Mouse (Mus musculus) lung, postnatal 0 days (tissue): ENCODE data around the gene Olfr288. TPM values are rescaled to one million over a fixed set of nuclear protein-coding genes. Genes with fewer than 3 reads are reported as not detected.

Experiments used
- ATAC-seq: fragments of 200-750 bp; cut with Nextera tagmentation; 2 replicates; pipeline ENCODE4 v1.8.0; 2017; ENCODE audit warnings: moderate library complexity
- DNase-seq: peaks from one replicate; pipeline ENCODE4 v3.0.0-alpha.2; 2016; ENCODE audit warnings: low spot score
- H3K27ac ChIP-seq: fragments of 300-500 bp; sonication (generic); 2 replicates; pipeline ENCODE4 v1.5.1; 2014; ENCODE audit warnings: antibody characterized with exemption, mild to moderate bottlenecking, low read length, mixed read lengths
- H3K27me3 ChIP-seq: fragments of 300-500 bp; sonication (generic); replicated peaks from 2 replicates; pipeline ENCODE4 v1.6.1; 2014; ENCODE audit warnings: low read length, mixed read lengths; ENCODE audit not compliant: insufficient read depth
- H3K36me3 ChIP-seq: fragments of 300-500 bp; sonication (generic); 2 replicates; pipeline ENCODE4 v1.6.1; 2014; ENCODE audit warnings: low read length, mixed read lengths; ENCODE audit not compliant: insufficient read depth
- H3K4me1 ChIP-seq: fragments of 300-500 bp; sonication (generic); 2 replicates; pipeline ENCODE4 v1.6.1; 2014; ENCODE audit warnings: antibody characterized with exemption, low read depth, low read length, mixed read lengths; ENCODE audit not compliant: insufficient read depth
- H3K4me2 ChIP-seq: fragments of 300-500 bp; sonication (generic); replicated peaks from 2 replicates; pipeline ENCODE4 v1.6.1; 2014; ENCODE audit warnings: low read depth, mild to moderate bottlenecking, low read length, moderate library complexity, mixed read lengths
- H3K4me3 ChIP-seq: fragments of 300-500 bp; sonication (generic); 2 replicates; pipeline ENCODE4 v1.5.1; 2014; ENCODE audit warnings: low read depth, low read length
- H3K9ac ChIP-seq: fragments of 300-500 bp; sonication (generic); replicated peaks from 2 replicates; pipeline ENCODE4 v1.6.1; 2014; ENCODE audit warnings: low read depth, mild to moderate bottlenecking
- H3K9me3 ChIP-seq: fragments of 300-500 bp; sonication (generic); 2 replicates; pipeline ENCODE4 v1.6.1; 2016; ENCODE audit warnings: low read length, mixed read lengths
- CTCF ChIP-seq: IDR thresholded peaks from 2 replicates; pipeline ENCODE4 v1.5.1; 2016; ENCODE audit warnings: antibody characterized with exemption, mild to moderate bottlenecking
- EP300 ChIP-seq: IDR thresholded peaks from 2 replicates; pipeline ENCODE4 v1.6.1; 2016; ENCODE audit warnings: antibody characterized with exemption, mild to moderate bottlenecking, control low read depth
- WGBS: fragments of 180-500 bp; shearing (Covaris S2); extraction: QIAGEN DNeasy Blood & Tissue Kit; methylation state at CpG from one replicate; pipeline ENCODE4 v1.1.7; 2014; 5-methylcytosine and 5-hydroxymethylcytosine counted together
- polyA plus RNA-seq: library from polyadenylated mRNA; unstranded; fragments of >200 nt; fragmentation: Nextera tagmentation; extraction: Ambion mirVana; gene quantifications from 2 replicates; pipeline ENCODE4 v1.2.1, GENCODE M21; 2015

Olfr288 gene
- polyA plus RNA-seq, 1 experiment from 2014 or later: not detected

DNA sequence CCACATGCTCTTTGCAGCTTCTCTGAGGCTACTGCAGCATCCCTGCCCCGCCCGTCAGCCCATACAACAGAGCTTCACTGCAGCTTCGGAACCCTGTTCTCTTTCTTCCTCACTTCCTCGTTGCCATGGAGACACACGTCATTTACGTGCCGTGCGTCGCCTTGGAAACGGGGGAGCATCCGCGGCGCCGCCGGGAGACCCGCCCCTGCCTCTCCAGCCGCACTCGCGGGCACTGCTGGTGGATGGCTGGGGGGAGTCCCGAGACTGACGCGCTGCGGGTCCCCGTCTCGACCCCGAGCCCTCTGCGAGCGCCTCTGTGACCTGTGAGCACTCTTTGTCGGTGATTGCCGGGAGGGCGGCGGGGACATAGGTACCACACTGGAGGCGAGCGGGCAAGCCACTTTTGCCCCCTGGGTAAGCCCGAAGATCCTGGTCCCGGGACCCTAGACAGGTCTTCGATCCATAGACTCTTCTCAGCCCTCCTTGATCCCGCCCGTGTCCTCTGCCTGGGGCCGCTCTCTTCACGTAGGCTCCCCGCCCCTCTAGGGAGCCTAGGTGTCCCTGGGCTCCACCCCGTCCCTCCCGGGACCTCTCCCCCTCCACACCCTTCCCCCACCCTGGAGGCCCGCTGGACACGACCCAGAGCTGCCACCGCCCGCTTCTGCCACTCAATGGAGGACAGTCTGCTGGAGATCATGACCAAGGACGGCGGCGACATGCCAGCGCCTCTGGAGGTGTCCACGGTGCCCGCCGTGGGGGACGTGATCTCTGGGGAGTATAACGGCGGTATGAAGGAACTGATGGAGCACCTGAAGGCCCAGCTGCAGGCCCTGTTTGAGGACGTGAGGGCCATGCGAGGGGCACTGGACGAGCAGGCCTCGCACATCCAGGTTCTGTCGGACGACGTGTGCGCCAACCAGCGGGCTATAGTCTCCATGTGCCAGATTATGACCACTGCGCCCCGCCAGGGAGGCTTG is 27.4 kb downstream of the Olfr288 start:
- Histone ChIP-seq H3K27me3 (peaks cover 39% of the 10 kb centered on the region), H3K4me2 (peak overlapping the region; percentile 29; the same call in 1 of the 2 replicates), H3K9ac (no peak overlapping the region), H3K4me3 (peak overlapping the region; percentile 20; the same call in 1 of the 2 replicates), H3K9me3 (no peaks in the 10 kb centered on the region), H3K27ac (no peak overlapping the region), H3K4me1 (no peaks in the 10 kb centered on the region), H3K36me3 (no peaks in the 10 kb centered on the region)
- no peak for TF ChIP-seq CTCF
- no peak for TF ChIP-seq EP300
- ATAC-seq (peak; percentile 63), DNase-seq (peak; percentile 85)
- WGBS: 2% methylated on average over 66 of the region's 69 CpGs

DNA sequence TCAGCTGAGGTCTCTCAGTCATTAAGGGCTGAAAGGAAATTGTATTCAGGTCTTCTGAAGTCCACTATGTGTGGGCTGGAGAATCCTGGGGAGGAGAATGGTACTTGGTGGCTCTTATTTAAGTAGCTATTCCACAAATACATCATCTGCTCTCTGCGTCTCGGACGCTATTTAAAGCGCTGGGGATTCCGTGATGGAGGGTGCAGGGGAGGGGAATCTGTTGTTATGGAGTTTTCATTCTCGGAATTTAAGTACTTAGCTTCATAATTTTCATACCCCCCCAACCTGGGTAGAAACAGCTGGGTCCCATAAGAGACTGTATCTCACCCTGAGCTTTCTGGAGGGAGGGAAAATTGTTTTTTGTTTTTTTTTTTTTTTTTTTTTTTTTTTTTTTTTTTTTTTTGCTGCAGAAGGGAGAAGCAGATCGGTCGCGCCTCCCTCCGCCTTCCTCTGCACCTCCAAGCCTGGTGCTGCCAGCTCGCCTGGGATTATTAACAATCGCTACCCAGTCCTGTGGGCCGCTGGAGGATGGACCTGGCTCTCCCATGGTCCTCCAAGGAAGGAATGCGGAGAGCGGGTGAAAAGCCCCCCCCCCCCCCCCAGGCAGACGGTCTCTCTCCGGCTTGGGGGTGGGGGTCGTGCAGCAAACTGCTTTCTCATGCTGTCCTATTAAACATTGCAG is 28.2 kb downstream of the Olfr288 start, which contains the start of gene Ccdc184:
Ccdc184 (plus strand) TSS at position 196 of the 682 bp plus-strand sequence.
- Histone ChIP-seq H3K36me3 (no peaks in the 10 kb centered on the region), H3K4me3 (peak within 1 kb of the TSS; percentile 20; the same call in 1 of the 2 replicates), H3K27ac (no peak within 1 kb of the TSS), H3K4me1 (no peaks in the 10 kb centered on the region), H3K9me3 (no peaks in the 10 kb centered on the region), H3K4me2 (peak within 1 kb of the TSS; percentile 29; the same call in 1 of the 2 replicates), H3K27me3 (peaks cover 39% of the 10 kb centered on the region), H3K9ac (no peak within 1 kb of the TSS)
- TF ChIP-seq CTCF: no peak
- no peak for TF ChIP-seq EP300
- 7% methylated on average over 15 of the region's 18 CpGs for WGBS
- 0 out of 2 replicates have a peak, but pooled peaks have one; percentile 1 for ATAC-seq
- no peak for DNase-seq

DNA sequence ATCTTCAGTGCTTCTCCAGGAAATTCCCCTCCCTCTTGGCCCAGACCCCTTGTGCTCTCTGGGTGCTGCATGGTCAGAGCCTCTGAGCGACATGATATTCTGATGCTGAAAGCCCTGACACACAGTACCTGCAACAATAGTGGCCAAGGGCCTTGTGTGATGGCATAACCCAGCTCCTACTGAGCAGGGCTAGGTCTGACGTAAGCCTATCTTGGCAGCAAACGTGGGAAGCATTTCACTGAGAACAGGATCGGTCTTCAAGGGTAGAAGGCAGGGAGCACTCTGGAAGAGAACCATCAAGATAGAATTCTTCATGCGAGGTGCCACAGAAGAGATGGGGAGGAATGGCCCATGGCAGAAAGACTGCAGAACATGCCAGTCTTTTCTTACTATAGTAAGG is 29.8 kb downstream of the Olfr288 start, which contains the start of gene Asb8:
Asb8 (minus strand) TSS at position 101 of the 400 bp plus-strand sequence.
- peaks cover 34% of the 10 kb centered on the region for H3K27me3 ChIP-seq
- H3K9me3 ChIP-seq: no peaks in the 10 kb centered on the region
- no peak within 1 kb of the TSS for H3K4me2 ChIP-seq
- DNase-seq (no peak), ATAC-seq (no peak)
- no peaks in the 10 kb centered on the region for H3K36me3 ChIP-seq
- TF ChIP-seq CTCF (no peak), EP300 (no peak)
- 74% methylated on average over 5 of the region's 5 CpGs for WGBS
- H3K4me1 ChIP-seq: no peaks in the 10 kb centered on the region
- no peak within 1 kb of the TSS for H3K9ac ChIP-seq
- no peak within 1 kb of the TSS for H3K4me3 ChIP-seq
- no peak within 1 kb of the TSS for H3K27ac ChIP-seq

DNA sequence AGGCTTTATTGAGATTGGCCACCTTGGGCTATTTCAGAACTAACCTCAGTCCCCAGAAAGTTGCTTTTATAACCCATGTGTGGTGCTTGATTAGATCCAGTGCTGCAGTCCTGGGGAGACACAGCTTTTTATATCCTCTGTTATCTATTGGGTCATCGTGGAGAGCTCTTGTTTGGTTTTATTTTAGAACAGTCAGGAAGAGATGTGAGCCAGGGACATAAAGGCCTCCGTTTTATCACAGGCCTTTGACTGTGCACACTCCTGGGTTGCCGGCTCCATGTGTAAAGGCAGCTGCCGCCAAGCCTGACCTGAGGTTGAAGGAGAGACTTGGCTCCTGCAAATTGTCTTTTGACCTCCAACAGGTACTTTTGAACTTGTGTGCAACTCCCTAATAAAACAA is 32.8 kb downstream of the Olfr288 start:
- H3K9ac ChIP-seq: no peak overlapping the region
- peaks cover 10% of the 10 kb centered on the region for H3K27me3 ChIP-seq
- H3K4me2 ChIP-seq: no peak overlapping the region
- ATAC-seq (no peak), DNase-seq (no peak)
- TF ChIP-seq EP300 (no peak), CTCF (no peak)
- no peak overlapping the region for H3K27ac ChIP-seq
- no peaks in the 10 kb centered on the region for H3K9me3 ChIP-seq
- no peaks in the 10 kb centered on the region for H3K4me1 ChIP-seq
- WGBS: 56% methylated on average over 4 of the region's 4 CpGs
- no peaks in the 10 kb centered on the region for H3K36me3 ChIP-seq
- H3K4me3 ChIP-seq: no peak overlapping the region

DNA sequence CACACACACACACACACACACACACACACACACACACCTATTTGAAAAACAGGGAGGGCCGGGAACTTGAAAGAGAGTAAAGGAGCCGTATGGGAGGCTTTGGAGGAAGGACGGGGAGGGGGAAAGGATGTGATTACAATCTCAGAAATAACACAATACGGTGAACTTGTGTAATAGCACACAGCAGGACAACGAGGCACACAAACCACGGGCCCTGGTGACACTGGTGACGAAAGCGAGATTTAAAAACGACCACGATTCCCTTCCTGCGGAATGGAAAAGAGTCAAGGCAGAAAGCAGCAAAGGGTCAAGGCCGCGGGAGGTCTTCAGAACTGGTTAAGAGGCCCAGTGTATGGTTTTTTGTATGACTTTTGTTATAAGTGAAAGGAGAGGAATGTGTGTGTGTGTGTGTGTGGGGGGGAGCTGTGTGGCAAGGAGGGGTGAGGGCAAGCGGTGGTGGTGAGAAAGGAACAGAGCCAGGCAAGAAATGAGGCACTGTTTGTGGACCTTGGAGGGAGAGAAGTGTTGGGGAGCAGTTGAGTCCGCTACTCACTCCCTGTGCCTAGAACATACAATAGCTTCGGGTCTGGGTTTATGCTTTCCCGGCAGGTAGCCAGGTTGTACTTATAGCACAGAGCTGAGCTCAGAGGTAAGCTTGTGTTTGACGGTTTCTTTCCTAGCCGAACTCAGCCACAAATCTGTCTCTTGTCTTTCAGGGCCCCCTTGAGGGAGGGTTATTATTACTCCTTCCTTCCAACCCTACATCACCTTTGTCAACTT is 34.1 kb downstream of the Olfr288 start:
- no peak overlapping the region for H3K4me2 ChIP-seq
- no peak; the same call in 1 of the 2 replicates for ATAC-seq
- no peak overlapping the region for H3K9ac ChIP-seq
- H3K4me1 ChIP-seq: no peaks in the 10 kb centered on the region
- no peaks in the 10 kb centered on the region for H3K9me3 ChIP-seq
- H3K36me3 ChIP-seq: no peaks in the 10 kb centered on the region
- H3K4me3 ChIP-seq: no peak overlapping the region
- DNase-seq: no peak
- TF ChIP-seq CTCF (no peak), EP300 (no peak)
- H3K27me3 ChIP-seq: no peaks in the 10 kb centered on the region
- WGBS: 62% methylated on average over 19 of the region's 19 CpGs
- H3K27ac ChIP-seq: no peak overlapping the region
